Mouse (Mus musculus) CD8-positive naive resting alpha-beta T cell, adult 2 months (primary cell): Measurements from ENCODE around the gene Prr12.
"Not testable (repeated sequence)": the region's sequence is repeated elsewhere in the genome, so short reads cannot be mapped to it uniquely, and the experiment has no call there.

Source experiments
- DNase-seq, 2 experiments: peaks; one replicate each; pipeline ENCODE4 v3.0.0; 2022; ENCODE audit warnings: low read depth in 2 of 2, low spot score in 2 of 2

The Prr12 gene

DNA sequence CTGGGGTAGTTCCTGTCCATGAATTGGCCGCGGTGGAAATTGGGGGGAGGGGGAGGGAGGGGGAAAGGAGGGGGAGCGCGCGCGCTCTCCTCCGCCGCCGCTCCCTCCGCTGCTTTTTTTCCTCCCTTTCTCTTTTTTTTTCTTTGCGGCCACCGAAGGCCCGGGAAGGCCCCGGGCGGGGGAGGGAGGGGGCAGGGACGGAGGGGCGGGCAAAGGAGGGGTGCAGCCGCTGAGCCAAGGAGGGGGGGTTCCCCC lies at the start of gene Prr12:
TSS of gene Prr12 (minus strand) at position 20 of the 255 bp plus-strand sequence.
- no peak for DNase-seq

DNA sequence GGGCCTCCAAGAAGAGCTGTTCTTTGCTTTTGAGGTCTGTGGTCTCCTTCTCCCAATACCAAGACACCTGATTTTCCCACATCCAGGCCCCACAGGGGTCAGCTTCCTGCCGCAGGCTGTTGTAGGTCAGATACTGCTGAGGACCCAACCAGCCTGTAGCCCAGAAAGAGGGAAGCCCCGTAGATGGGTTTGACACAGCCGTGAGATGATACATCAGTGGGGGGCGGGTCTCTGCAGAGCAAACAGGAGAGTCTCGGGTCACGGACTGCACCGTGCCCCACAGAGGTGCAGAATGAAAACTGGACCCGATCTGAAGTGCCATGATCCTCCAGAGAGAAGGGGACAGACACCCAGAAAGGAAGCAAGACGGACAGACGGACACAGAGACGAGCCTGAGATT lies 49.8 kb upstream of the Prr12 start:
- DNase-seq, result no peak

DNA sequence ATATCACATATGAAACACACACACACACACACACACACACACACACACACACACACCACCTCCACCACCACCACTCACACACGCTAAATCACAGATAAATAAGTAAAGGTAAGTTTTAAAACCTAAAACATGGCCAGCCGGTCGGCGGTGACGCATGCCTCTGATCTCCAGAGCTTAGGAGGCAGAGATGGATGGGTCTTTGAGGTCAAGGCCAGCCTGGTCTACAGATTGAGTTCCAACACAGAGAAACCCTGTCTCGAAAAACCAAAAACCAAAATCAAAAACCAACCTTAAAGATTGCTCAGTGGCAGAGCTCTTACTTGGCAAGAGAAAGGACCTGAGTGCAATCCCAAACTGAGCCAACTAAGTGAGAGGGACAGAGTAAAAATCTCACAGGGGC lies 47.4 kb upstream of the Prr12 start:
- no peak for DNase-seq

DNA sequence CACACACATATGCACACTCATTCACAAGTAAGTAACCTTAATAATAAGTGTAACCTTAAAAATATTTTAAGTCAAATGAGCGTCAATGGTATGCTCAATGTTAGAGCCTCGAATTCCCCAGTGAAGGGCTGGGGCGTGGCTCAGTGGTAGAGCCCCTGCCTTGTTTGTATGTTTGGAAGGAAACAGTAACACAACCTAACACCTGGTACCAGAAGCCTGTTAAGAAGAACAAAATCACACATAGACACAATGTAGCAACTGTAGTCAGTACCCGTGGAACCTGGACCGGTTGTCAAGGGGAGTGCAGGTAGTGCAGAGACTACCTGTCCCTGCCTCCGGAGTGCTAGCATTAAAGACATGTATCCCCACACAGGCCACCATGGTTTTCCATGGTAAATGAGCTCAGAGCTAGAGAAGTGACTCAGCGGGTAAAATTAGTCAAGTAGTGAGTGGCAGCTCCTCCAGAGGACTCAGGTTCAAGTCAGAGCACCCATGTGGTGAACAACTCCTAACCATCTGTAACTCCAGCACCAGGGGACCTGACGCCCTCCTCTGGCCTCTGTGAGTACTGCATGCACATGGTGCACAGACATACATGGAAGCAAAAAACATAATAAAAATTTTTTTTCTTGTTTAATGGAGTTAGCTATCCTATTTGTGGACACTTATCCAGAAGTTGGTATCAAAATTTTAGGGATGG lies 46.0 kb upstream of the Prr12 start:
- DNase-seq, result no peak

DNA sequence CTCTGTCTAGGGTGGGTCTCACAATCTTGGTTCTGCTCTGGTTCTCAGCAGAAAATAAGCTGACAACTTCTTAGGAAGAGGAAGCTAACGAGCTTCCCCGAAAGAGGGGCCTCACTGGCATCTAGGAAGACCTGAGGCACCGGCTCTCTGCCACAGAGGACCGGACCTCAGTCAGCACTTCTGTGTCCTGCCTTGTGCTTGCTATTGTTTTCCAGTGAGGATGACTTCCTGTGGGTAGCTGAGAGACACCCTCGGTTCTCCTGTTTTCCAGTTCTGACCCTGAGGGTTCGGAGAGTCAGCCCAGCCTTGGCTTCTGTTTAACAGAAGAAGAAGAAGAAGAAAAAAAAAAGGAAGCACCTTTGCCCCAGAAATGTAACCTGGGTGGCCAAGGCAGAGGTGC lies 44.8 kb upstream of the Prr12 start:
- no peak for DNase-seq

DNA sequence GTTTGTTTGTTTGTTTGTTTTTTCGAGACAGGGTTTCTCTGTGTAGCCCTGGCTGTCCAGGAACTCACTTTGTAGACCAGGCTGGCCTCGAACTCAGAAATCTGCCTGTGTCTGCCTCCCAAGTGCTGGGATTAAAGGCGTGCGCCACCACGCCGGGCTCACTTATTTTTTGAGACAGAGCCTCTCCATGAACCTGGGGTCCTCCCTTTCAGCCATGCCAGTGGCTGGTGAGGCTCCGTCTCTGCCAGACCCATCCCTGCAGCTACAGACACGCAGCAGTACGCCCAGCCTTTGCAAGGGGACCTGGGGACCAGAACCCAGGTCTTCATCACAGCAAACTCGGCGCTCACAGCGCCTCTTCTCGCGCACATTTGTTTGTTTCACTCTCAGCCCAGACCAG lies 43.3 kb upstream of the Prr12 start:
- DNase-seq, result not testable (repeated sequence)

DNA sequence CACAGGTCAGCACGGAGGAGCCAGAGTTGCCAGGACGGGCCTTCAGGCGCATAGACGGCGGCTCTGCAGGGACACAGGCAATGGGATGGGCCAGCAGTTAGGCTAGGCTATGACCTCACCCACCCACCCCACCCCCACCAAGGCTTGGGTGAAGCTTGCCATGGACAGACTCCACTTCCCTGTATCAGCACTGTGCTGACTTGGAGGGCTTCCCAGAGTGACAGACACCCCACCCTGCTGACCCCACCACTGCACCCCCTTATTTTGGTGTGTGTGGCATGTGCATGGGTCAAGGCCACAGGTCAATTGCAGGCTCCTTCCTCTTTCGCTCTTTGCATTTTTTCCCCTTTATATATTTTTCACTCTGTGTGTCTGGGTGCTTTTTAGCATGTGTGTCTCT lies 42.7 kb upstream of the Prr12 start:
- DNase-seq, result no peak

DNA sequence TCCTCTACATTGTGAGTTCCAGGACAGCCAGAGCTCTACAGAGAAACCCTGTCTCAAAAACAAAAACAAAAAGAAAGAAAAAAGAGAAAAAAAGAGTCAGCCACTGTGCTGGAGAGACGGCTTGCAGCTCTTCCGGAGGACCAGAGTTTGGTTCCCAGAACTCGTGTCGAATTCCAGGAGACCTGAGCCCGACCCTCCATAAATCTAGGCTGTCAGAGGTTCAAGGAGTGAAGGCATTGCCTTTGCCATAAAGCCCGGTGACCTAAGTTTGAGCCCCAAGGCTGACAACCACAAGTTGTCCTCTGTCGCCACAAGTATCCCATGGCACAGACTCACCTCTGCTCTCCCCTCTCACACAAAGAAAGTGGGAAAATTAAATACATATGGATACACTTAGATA lies 41.4 kb upstream of the Prr12 start:
- no peak for DNase-seq

DNA sequence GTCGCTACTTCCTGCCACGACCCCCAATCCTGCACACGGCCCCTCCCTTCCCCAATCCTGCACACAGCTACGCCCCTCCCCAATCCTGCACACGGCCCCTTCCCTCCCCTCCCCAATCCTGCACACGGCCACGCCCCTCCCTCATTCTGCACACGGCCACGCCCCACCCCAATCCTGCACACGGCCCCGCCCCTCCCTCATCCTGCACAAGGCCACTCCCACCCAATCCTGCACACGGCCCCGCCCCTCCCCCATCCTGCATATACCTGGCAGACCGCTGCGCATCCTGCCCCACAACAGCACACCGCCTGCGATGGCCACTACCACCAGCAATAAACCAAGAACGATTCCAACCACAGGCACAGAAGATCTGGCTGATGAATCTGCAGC lies 40.8 kb upstream of the Prr12 start:
- no peak for DNase-seq

DNA sequence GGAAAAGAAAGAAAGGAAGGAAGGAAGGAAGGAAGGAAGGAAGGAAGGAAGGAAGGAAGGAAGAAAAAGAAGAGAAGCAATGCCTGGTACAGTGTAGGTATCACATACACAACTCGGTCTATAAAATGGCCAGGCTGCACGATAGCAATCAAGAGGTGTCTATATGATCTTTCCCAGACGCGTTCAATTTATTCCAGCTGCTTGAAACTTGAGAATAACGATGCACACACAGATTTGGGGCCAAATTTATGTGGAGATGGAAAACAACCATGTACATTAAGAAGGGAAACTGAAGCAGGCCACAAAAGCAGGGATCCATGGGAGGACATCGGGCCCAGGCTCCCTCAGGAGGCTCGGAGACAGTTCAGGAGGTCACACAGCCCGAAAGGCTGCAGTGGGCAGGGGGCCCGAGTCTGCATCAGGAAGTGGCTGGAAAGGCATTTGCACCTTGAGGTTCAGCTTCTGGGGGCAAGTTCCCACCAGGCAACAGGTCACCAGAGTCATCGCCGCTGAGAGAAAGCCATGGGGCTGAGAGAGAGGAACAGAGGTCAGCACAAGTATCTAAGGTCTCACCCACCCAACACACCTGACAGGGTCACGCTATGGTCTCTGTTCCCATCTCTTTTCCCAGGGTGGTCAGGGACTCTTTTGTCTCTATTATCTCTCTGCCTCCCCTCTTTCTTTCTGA lies 40.3 kb upstream of the Prr12 start:
- no peak for DNase-seq

DNA sequence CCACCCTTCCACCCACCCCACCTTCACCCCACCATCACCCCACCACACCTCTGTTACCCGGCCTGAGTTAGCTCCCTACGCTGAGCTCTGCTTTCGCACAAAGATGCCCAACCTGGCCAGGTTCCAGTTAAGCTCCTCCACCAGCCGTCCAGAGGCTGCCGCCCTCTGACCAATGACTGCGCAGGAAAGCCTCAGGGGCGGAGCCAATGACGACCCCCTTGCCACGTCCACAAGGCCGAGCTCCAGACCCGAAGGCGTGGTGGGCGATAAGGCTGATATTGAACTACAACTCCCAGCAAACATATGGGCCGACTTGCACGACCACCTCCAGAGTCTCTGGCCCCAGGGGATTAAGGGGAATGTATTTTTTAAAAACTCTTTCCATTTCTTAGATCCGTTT lies 39.4 kb upstream of the Prr12 start, which contains the start of gene Rcn3:
TSS of gene Rcn3 (minus strand) at position 174 of the 400 bp plus-strand sequence.
- no peak for DNase-seq

DNA sequence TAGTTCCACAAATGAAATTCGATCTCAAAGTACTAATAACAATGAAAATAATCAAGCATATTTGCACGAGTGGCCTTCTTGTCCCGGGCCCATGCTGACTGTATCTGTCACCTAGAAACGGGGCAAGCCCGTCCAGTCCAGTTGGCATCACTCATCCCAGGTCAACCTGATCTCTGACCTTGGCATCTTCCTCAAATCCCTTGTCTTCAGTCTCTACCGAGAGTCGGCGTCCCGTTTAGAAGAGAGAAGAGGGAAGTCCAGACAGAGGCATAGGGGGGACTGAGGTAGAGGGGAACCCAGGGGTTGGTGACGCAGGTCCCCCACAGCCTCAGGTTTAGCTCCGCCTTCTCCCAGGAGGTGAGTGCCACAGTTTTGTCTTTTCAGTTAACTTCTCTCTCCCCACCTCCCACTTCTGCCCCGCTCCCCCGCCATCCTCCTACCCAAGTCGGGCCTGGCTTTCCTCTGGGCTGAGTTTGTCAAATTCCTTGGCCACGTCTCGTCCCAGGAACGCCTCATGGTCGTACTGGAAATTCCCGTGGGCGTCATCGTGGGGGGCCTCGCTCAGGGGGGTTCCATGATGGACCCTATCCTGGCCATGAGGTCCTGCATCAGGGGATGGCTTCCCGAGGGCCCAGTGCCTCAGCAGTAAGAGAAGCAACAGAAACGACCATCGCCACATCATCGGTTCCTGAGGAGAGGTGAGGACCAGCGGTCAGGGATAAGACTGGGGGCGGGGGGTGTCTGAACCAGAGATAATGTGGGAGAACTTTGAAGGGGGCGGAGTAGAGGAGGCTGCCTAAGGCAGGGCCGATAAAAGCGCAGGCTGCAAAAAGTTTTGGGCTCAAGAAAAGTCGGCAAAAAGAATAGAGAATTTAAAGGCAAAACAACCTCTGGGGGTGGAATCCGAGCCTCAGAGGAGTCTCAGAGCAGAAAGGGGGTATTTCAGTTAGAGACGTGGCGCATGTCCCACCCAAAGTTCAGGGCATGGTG lies 38.6 kb upstream of the Prr12 start:
- DNase-seq, result no peak

DNA sequence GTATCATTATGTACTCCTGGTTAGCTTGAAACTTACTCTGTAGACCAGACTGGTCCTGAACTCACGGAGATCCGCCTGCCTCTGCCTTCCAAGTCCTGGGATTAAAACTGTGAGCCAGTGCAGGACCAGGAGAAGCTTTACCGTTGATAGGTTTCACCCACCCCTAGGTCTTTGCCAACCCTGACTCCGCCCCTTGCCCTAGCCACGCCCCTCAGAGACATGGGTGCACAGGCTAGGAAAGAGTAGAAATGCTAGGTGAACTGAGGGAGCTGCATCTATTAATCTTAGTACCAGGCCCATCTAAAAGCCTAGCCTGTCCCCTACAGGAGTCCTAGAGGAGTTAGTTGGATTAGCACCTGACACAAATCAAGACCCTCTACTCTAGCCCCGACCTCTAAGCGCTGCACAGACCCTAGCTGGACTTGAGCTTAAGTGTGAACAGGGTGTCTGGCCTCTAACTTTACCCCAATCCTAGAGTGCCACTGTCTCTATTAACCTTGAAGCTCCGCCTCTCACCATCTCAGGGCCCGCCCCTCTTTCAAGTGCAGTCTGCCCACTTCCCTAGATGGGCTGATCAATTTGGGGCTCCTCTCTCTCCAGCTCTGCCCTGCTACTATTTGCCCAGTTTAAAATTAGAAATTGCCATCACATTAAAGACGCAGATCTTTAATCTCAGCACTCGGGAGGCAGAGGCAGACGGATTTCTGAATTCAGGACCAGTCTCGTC lies 37.7 kb upstream of the Prr12 start:
- DNase-seq, result no peak

DNA sequence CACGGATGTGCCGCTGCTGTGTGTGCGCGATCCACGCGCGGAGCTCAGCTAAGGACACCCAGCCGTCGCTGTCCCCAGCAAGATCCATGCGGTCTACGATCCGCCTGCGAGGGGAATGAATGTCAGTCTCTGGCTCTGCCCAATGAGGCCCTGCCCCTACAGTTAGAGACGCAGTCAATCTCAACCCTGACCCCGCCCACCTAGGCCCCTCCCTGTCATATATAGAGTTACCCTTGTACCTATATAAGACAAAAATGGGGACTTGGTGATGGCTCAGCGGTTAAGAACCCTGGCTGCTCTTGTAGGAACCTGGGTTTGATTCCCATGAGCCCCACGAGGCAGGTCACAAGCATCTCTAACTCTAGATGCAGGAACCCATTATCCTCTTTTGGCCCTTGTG lies 35.9 kb upstream of the Prr12 start:
- DNase-seq, result no peak

DNA sequence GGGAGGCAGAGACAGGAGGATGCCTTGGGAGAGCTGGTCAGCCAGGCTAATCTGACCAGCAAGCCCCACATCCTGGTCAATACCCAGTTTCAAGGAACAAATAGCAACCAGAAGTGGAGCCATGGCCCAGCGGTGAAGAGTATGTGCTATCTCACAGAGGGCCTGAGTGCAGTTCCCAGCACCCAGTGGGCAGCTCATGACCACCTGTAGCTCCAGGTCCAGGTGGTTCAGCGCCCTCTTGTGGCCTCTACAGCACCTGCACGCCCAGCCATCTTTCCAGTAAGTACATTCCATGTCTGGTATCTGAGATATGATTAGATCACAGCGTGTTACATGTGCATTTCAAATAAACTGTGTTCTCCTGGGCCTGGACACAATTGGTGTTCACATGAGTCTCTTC lies 33.4 kb upstream of the Prr12 start:
- no peak for DNase-seq

DNA sequence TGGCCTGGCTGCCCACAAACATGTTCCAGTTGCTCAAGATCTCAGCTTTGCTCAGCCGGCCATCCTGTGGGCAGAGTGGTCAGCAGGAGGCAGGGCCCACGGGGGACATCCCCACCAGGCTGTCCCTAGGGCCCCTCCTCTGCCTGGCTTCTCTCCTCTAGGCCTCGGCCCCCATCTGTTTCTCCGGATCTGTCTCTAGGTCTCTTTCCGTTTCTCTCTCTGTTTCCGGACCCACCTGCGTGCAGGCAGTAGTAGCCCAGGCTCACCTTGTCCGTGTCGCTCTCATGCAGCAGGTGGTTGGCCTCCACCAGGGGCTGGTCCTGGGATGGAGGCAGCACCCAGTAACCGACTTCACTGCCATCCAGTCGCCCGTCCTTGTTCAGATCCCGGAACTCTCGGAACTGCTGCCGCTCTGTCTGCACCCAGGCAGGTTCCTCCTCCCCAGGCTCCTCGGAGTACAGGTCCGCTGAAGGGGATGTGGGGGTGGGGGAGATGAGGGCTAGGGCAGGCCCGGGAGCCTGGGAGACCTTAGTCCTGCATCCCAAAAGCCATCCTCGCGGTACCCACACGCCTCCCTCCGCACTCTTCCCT lies 30.7 kb upstream of the Prr12 start:
- no peak for DNase-seq

DNA sequence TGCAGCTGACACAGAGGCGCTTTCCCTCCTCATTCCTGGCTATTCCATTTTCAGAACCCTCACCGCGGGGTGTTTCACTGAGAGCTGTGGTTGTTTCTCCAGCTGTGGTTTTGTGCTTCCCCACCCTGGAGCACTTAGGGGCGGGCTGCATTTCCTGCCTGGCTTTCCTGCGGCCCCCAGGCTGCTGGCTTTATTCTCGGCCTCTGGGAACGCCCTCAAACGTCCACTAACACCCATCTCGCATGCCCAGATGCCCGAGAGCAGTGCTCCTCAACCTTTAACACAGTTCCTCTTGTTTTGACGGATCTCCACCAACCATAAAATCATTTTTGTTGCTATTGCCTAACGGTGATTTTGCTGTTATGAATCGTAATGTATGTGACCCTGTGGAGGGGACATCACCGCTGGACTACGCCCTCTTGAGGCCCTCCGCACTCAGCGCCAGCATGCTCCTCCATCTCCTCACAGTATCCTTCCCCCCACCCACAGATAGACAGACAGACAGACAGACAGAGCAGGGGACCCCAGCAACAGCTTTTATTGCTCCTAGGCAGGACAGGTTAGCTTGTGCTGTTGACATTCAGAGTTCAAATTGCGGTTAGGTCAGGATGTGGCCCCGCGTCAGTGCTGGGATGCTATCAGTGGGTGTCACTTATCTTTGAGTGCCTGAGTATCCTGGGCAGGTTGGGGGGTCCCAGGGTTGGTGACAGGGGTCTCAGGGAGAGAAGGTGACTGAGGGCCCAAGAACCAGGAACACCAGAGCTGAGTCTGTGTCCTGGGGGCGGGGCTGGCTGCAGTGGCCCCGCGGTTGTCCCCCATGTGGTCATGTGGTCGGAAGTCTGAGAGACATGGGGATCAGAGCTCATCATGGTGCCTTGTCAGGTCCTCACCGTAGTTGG lies 30.0 kb upstream of the Prr12 start:
- DNase-seq, result peak; percentile 40 to 57

DNA sequence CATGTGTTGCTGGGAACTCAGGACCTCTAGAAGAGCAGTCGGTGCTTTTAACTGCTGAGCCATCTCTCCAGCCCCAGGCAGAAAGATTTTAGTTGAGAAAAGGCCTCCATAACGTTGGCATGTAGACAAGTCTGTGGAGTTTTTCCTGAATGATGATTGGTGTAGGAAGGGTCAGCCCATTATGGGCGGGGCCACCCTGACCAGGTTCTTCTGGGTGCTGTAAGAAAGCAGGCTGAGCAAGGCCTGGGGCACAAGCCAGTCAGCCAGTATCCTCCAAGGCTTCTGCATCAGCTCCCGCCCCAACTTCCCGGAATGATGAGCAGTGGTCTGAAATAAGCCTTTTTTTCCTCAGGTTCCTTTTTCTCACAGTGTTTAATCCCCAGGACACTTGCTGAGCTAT lies 28.3 kb upstream of the Prr12 start:
- DNase-seq, result no peak

DNA sequence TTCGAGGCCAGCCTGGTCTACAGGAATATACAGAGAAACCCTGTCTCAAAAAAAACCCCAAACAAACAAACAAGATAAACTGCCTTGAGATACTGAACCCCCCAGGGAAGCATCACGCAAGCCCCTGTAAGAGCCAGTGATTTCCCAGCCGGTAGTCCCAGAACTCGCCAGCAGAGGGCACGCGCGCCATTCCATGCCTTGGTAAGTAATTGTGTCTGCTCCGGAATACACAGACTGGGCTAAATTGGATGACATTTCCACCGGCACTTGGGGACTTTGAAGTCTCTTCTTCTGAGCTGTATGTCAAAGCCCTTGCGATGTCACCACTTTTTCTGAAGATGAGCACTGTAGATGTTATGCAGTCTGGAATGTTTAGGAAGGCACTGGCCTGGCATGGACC lies 27.2 kb upstream of the Prr12 start:
- DNase-seq, result peak; percentile 91 to 97

DNA sequence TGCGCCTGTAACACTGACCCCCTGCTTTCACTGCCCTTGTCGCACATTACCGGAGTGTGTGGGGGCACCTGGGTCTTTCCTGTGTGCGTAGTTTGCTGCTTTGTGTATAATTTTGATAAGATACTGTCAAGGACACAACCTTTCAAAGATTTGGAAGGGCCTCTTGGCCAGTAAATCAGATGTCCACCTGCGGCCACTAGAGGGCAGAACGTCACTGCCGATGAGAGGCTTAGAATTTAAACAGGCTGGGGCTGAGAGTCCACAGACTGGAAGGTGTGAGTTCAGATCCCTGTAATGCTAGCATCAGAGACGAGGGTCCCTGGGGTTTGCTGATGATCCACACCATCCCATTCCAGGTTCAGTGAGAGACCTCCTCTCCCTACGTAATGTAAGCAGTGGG lies 25.8 kb upstream of the Prr12 start:
- DNase-seq, result peak; percentile 65 to 74
